Mouse (Mus musculus): ENCODE data around the gene Fyttd1. TPM values are rescaled to one million over a fixed set of nuclear protein-coding genes. Genes with fewer than 3 reads are reported as not detected.
"Not testable (repeated sequence)": the region's sequence is repeated elsewhere in the genome, so short reads cannot be mapped to it uniquely, and the experiment has no call there.

Fyttd1 gene
- polyA plus RNA-seq, 1 experiment from 2014 or later = 110 TPM

GRCm38 (mm10) chr16:32865401-32865800 lies 11.9 kb upstream of the Fyttd1 start:
- 72% methylated on average over 4 of the region's 4 CpGs for WGBS
- Histone ChIP-seq H3K4me3 (no peak overlapping the region), H3K4me2 (no peak overlapping the region), H3K9ac (no peak overlapping the region), H3K4me1 (peaks cover 28% of the 10 kb centered on the region), H3K27me3 (replicated peaks) (no peaks in the 10 kb centered on the region), H3K9me3 (no peaks in the 10 kb centered on the region), H3K27ac (no peak overlapping the region), H3K36me3 (replicated peaks) (no peaks in the 10 kb centered on the region)
- ATAC-seq (replicated peaks) = no peak

GRCm38 (mm10) chr16:32866713-32867112 lies 10.6 kb upstream of the Fyttd1 start:
- ATAC-seq (replicated peaks) = no peak
- WGBS = 86% methylated on average over 5 of the region's 5 CpGs
- Histone ChIP-seq H3K9ac (peak overlapping the region; percentile 94; the same call in 1 of the 2 replicates), H3K9me3 (no peaks in the 10 kb centered on the region), H3K4me3 (peak overlapping the region; percentile 92; the same call in 1 of the 2 replicates), H3K27ac (no peak overlapping the region), H3K36me3 (replicated peaks) (no peaks in the 10 kb centered on the region), H3K4me1 (peaks cover 28% of the 10 kb centered on the region), H3K27me3 (replicated peaks) (no peaks in the 10 kb centered on the region), H3K4me2 (peak overlapping the region; percentile 79)

- Histone ChIP-seq H3K27ac (peak overlapping the region; percentile 90), H3K4me1 (peaks cover 28% of the 10 kb centered on the region), H3K4me2 (peak overlapping the region; percentile 79), H3K9me3 (no peaks in the 10 kb centered on the region), H3K4me3 (peak overlapping the region; percentile 92), H3K36me3 (replicated peaks) (no peaks in the 10 kb centered on the region), H3K9ac (peak overlapping the region; percentile 94), H3K27me3 (replicated peaks) (no peaks in the 10 kb centered on the region)
- WGBS = 0% methylated on average over 35 of the region's 35 CpGs
- ATAC-seq (replicated peaks) = peak; percentile 100
Measured at GRCm38 (mm10) chr16:32867919-32868552, 9.3 kb upstream of the Fyttd1 start.

- ATAC-seq (replicated peaks) = no peak
- Histone ChIP-seq H3K27ac (no peak overlapping the region), H3K4me2 (no peak overlapping the region), H3K27me3 (replicated peaks) (no peaks in the 10 kb centered on the region), H3K36me3 (replicated peaks) (no peaks in the 10 kb centered on the region), H3K9ac (no peak overlapping the region), H3K9me3 (no peaks in the 10 kb centered on the region), H3K4me1 (peaks cover 26% of the 10 kb centered on the region), H3K4me3 (no peak overlapping the region)
- WGBS = 65% methylated on average over 5 of the region's 5 CpGs
Measured at GRCm38 (mm10) chr16:32870231-32870630, 7.1 kb upstream of the Fyttd1 start.

GRCm38 (mm10) chr16:32873366-32873765 lies 3.9 kb upstream of the Fyttd1 start:
- Histone ChIP-seq H3K36me3 (replicated peaks) (no peaks in the 10 kb centered on the region), H3K4me2 (no peak overlapping the region), H3K27ac (no peak overlapping the region), H3K9me3 (no peaks in the 10 kb centered on the region), H3K4me1 (peaks cover 10% of the 10 kb centered on the region), H3K4me3 (no peak overlapping the region), H3K27me3 (replicated peaks) (no peaks in the 10 kb centered on the region), H3K9ac (no peak overlapping the region)
- WGBS = 65% methylated on average over 3 of the region's 3 CpGs
- no peak for ATAC-seq (replicated peaks)

GRCm38 (mm10) chr16:32875281-32875680 lies 2.0 kb upstream of the Fyttd1 start:
- ATAC-seq (replicated peaks); H3K9me3 ChIP-seq; H3K36me3 ChIP-seq (replicated peaks); H3K4me3 ChIP-seq; H3K9ac ChIP-seq; H3K4me2 ChIP-seq; H3K27me3 ChIP-seq (replicated peaks); H3K27ac ChIP-seq: not testable (repeated sequence)
- 67% methylated on average over 1 of the region's 1 CpGs for WGBS
- H3K4me1 ChIP-seq = peaks cover 22% of the 10 kb centered on the region

- Histone ChIP-seq H3K4me1 (peaks cover 27% of the 10 kb centered on the region), H3K9ac (no peak overlapping the region)
Measured at GRCm38 (mm10) chr16:32875847-32876246, 1.5 kb upstream of the Fyttd1 start.

GRCm38 (mm10) chr16:32876831-32877230 lies 469 bp upstream of the Fyttd1 start:
- no peaks in the 10 kb centered on the region for H3K9me3 ChIP-seq
- H3K9ac ChIP-seq = peak overlapping the region; percentile 94; the same call in 1 of the 2 replicates
- H3K36me3 ChIP-seq (replicated peaks) = no peaks in the 10 kb centered on the region
- 0 out of 2 replicates have a peak overlapping the region, but pooled peaks have one; percentile 92 for H3K27ac ChIP-seq
- H3K27me3 ChIP-seq (replicated peaks) = no peaks in the 10 kb centered on the region
- H3K4me3 ChIP-seq = peak overlapping the region; percentile 76
- 38% methylated on average over 9 of the region's 9 CpGs for WGBS
- ATAC-seq (replicated peaks) = no peak
- H3K4me1 ChIP-seq = peaks cover 27% of the 10 kb centered on the region
- peak overlapping the region; percentile 86 for H3K4me2 ChIP-seq

More at GRCm38 (mm10) chr16:32875847-32876246, 1.5 kb upstream of the Fyttd1 start:
- Histone ChIP-seq H3K4me3 (no peak overlapping the region), H3K4me2 (no peak overlapping the region), H3K27ac (no peak overlapping the region), H3K27me3 (replicated peaks) (no peaks in the 10 kb centered on the region), H3K9me3 (no peaks in the 10 kb centered on the region), H3K36me3 (replicated peaks) (no peaks in the 10 kb centered on the region)
- WGBS = 95% methylated on average over 3 of the region's 3 CpGs
- ATAC-seq (replicated peaks) = no peak

- Histone ChIP-seq H3K27ac (peak overlapping the region; percentile 92), H3K9me3 (no peaks in the 10 kb centered on the region), H3K36me3 (replicated peaks) (no peaks in the 10 kb centered on the region), H3K4me3 (peak overlapping the region; percentile 76), H3K9ac (peak overlapping the region; percentile 83), H3K4me2 (peak overlapping the region; percentile 86), H3K27me3 (replicated peaks) (no peaks in the 10 kb centered on the region), H3K4me1 (peaks cover 27% of the 10 kb centered on the region)
- WGBS = 1% methylated on average over 34 of the region's 34 CpGs
- peak; percentile 65 for ATAC-seq (replicated peaks)
Measured at GRCm38 (mm10) chr16:32878157-32878598, 878 bp downstream of the Fyttd1 start.

- H3K4me3 ChIP-seq = peak overlapping the region; percentile 76
- H3K9ac ChIP-seq = 0 out of 2 replicates have a peak overlapping the region, but pooled peaks have one; percentile 83
- no peaks in the 10 kb centered on the region for H3K36me3 ChIP-seq (replicated peaks)
- H3K27ac ChIP-seq = no peak overlapping the region
- no peak for ATAC-seq (replicated peaks)
- H3K27me3 ChIP-seq (replicated peaks) = no peaks in the 10 kb centered on the region
- peaks cover 27% of the 10 kb centered on the region for H3K4me1 ChIP-seq
- no peaks in the 10 kb centered on the region for H3K9me3 ChIP-seq
- 83% methylated on average over 14 of the region's 14 CpGs for WGBS
- peak overlapping the region; percentile 86 for H3K4me2 ChIP-seq
Measured at GRCm38 (mm10) chr16:32878972-32879926, 1.9 kb downstream of the Fyttd1 start.

- Histone ChIP-seq H3K4me2 (no peak overlapping the region), H3K9me3 (no peaks in the 10 kb centered on the region), H3K27me3 (replicated peaks) (no peaks in the 10 kb centered on the region), H3K27ac (no peak overlapping the region), H3K4me3 (no peak overlapping the region), H3K9ac (no peak overlapping the region), H3K4me1 (peaks cover 27% of the 10 kb centered on the region), H3K36me3 (replicated peaks) (no peaks in the 10 kb centered on the region)
- 83% methylated on average over 7 of the region's 7 CpGs for WGBS
- ATAC-seq (replicated peaks) = no peak
Measured at GRCm38 (mm10) chr16:32881538-32881937, 4.2 kb downstream of the Fyttd1 start.

- Histone ChIP-seq H3K4me3 (no peak overlapping the region), H3K36me3 (replicated peaks) (peaks cover 19% of the 10 kb centered on the region; the same call in 1 of the 2 replicates), H3K9me3 (no peaks in the 10 kb centered on the region), H3K27me3 (replicated peaks) (no peaks in the 10 kb centered on the region), H3K9ac (no peak overlapping the region), H3K27ac (no peak overlapping the region), H3K4me2 (no peak overlapping the region), H3K4me1 (no peaks in the 10 kb centered on the region)
- 91% methylated on average over 7 of the region's 7 CpGs for WGBS
- no peak for ATAC-seq (replicated peaks)
Measured at GRCm38 (mm10) chr16:32887996-32888395, 10.7 kb downstream of the Fyttd1 start.

Data from midbrain, embryonic 15.5 days (tissue).